Mouse (Mus musculus): ENCODE data around the gene P2ry14. TPM values are rescaled to one million over a fixed set of nuclear protein-coding genes. Genes with fewer than 3 reads are reported as not detected.
"Not testable (repeated sequence)": the region's sequence is repeated elsewhere in the genome, so short reads cannot be mapped to it uniquely, and the experiment has no call there.

Gene P2ry14
- polyA plus RNA-seq, 1 experiment from 2014 or later = 2.1 TPM

DNA sequence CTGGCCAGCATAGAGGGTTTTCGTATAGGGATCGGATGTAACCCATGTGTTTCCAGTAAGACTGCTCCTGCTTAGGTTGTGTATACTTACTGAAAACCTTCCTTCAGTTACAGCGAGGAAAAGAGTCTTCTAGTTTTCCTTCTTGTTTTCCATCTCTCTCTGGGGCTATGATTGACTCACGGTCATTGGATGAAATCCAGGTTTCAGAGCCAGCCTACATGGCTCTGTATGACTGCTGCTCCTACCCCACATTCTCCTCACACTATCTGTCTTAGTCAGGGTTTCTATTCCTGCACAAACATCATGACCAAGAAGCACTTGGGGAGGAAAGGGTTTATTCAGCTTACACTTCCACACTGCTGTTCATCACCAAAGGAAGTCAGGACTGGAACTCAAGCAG, 12.5 kb downstream of the P2ry14 start:
- WGBS = 81% methylated on average over 4 of the region's 4 CpGs
- H3K4me3 ChIP-seq = not testable (repeated sequence)

DNA sequence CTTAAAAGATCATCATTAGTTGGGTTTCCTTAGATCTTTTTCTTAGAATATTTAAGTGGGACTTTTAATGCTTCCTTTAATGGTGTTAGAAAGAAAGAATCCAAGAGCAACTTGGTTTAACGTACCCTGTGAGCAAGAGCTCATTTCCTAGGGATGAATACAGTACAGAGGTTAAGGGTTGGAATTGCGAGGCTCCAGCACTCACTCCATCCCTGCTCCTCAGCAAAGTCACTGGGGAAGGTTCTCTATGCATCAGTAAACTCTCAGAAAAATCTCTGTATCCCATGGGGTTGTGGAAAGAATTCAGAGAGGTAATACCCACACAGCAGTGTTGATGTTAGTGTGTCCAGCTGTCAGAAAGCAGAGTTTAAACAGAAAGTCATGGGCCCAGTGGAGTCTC, 13.3 kb downstream of the P2ry14 start:
- no peak overlapping the region for H3K9ac ChIP-seq
- no peak for ATAC-seq (ENCODE audit: insufficient number of reproducible peaks, low FRiP score, low TSS enrichment, low read depth)
- H3K27me3 ChIP-seq = no peaks in the 10 kb centered on the region
- no peak overlapping the region for H3K4me2 ChIP-seq
- WGBS = 58% methylated on average over 2 of the region's 2 CpGs
- no peaks in the 10 kb centered on the region for H3K36me3 ChIP-seq
- H3K9me3 ChIP-seq = no peaks in the 10 kb centered on the region
- H3K27ac ChIP-seq = no peak overlapping the region
- no peaks in the 10 kb centered on the region for H3K4me1 ChIP-seq
- no peak overlapping the region for H3K4me3 ChIP-seq

More for the DNA sequence above, 12.5 kb downstream of the P2ry14 start:
- H3K9ac ChIP-seq; H3K27ac ChIP-seq; ATAC-seq (ENCODE audit: insufficient number of reproducible peaks, low FRiP score, low TSS enrichment, low read depth); H3K4me1 ChIP-seq; H3K36me3 ChIP-seq; H3K27me3 ChIP-seq; H3K4me2 ChIP-seq; H3K9me3 ChIP-seq: not testable (repeated sequence)

DNA sequence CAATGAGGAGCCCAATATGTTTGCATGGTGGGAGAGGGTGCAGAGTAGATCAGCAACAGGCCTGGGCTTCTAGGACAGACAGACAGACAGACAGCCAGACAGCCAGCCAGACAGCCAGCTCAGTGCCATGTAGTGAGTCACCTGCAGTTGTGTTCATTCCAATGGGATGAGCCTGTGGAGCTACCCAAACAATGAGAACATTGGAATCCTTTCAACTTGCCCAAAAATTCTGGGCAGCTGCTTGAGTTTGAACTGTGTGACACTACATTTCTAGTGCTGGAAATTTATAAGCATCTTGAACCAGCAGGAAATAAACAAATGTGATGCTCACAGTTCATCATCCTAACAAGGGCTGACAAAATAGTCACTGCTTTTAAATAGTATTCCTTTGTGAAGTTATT, 13.8 kb downstream of the P2ry14 start:
- H3K27me3 ChIP-seq = no peaks in the 10 kb centered on the region
- no peak for ATAC-seq (ENCODE audit: insufficient number of reproducible peaks, low FRiP score, low TSS enrichment, low read depth)
- H3K36me3 ChIP-seq = no peaks in the 10 kb centered on the region
- H3K9ac ChIP-seq = no peak overlapping the region
- no peak overlapping the region for H3K27ac ChIP-seq
- no peaks in the 10 kb centered on the region for H3K4me1 ChIP-seq
- H3K4me2 ChIP-seq = no peak overlapping the region
- no peak overlapping the region for H3K4me3 ChIP-seq
- H3K9me3 ChIP-seq = no peaks in the 10 kb centered on the region

DNA sequence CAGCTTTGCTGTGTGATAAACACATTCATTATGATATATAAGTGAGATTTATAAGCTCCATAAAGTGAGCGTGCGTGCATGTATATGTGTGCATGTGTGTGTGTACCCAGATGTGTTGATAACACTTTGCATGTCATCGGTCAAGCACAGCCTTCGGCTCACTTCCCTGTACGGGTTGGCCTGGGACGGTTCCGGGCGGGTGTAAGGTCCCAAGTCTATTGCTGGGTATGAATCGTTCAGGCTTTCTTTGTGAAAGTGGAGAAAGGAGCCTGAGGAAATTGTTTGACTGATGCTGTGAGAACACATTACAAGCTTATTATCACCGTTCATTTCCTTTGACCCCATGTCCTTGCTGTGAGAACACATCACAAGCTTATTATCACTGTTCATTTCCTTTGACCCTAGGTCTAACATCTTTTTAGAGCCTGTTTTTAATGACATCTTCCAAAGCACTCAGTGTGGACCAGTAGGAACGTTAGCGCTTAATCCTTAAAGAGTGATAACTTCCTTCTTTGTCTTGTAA, 14.4 kb downstream of the P2ry14 start:
- 64% methylated on average over 12 of the region's 12 CpGs for WGBS
- H3K9ac ChIP-seq = no peak overlapping the region
- no peak for ATAC-seq (ENCODE audit: insufficient number of reproducible peaks, low FRiP score, low TSS enrichment, low read depth)
- no peak overlapping the region for H3K4me3 ChIP-seq
- no peaks in the 10 kb centered on the region for H3K27me3 ChIP-seq
- H3K9me3 ChIP-seq = no peaks in the 10 kb centered on the region
- H3K36me3 ChIP-seq = no peaks in the 10 kb centered on the region
- no peak overlapping the region for H3K4me2 ChIP-seq
- no peaks in the 10 kb centered on the region for H3K4me1 ChIP-seq
- H3K27ac ChIP-seq = no peak overlapping the region

DNA sequence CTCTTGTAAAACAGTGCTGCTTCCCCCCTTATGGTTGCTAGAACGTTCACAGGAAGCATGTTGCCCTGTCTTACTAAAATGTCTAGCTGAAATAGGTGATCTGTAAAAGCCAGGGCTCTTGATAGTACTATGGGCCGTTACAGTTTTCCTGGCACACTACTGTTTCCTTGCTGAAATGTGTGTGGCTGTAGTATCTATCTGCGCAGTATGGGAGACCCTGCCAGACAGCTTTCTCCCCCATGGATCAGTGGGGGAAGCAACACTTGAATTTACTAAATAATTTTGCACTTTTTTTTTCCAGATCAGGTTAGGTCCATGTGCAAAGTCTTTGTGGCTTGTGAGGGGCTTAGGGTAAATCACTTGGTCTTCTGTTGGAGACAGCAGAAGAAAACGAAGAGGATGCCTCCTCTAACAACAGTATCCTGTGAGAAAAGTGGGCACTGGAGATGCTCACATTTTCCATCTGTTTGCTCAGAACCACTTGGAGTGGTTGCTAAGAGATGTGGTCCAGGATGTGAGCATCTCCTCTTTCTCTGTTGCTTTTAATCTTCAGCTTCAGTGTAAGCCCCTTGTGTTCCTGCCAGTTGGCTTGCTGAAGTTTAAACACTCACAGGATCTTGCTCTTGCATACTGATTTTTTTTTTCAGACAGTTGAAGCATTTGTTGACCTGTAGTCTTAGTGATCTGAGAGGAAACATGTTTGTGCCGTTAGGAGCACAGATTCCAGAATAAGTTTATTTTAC, 17.3 kb downstream of the P2ry14 start:
- ATAC-seq (ENCODE audit: insufficient number of reproducible peaks, low FRiP score, low TSS enrichment, low read depth) = no peak

DNA sequence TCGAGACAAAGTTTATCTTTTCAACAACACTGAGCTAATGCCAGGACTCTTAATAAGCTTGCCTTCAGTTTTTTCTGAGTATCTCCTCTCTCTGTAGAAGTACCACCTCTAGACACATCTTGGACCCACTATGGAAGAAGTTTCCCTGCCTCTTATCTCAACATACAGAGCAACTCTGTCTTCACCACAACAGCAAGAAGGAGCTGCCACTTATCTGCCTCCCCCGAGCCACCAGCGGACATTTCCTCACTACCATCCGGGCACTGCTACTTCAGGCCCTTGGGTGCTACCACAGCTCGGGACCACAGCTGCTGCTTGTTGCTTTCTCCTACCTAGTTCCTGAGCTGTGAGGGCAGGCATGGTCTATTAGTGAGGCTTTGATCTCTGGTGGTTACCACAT, 20.2 kb downstream of the P2ry14 start:
- no peak overlapping the region for H3K27ac ChIP-seq

More for the DNA sequence above, 17.3 kb downstream of the P2ry14 start:
- Histone ChIP-seq H3K9ac (no peak overlapping the region), H3K4me3 (no peak overlapping the region), H3K27me3 (no peaks in the 10 kb centered on the region), H3K36me3 (no peaks in the 10 kb centered on the region), H3K27ac (no peak overlapping the region), H3K4me1 (no peaks in the 10 kb centered on the region), H3K9me3 (no peaks in the 10 kb centered on the region), H3K4me2 (no peak overlapping the region)
- WGBS = 69% methylated on average over 5 of the region's 5 CpGs

DNA sequence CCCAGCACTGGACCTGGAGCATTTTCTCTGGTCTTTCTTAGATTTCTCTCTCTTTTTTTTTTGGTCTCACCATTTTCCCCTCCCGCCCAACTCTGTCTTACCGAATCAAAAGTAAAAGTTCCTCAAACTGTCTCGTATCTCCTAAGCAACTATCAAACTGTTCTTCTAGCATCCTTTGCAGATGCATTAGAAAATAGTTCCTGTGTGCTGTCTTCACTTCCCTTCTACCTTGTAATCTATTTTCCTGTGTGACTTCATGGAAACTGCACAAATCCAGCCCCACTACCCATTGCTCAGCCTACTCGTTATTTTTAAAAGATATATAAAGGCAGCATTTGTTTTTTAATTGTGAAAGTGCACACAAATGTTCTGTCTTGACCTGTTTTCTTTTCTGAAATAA, 21.5 kb downstream of the P2ry14 start:
- WGBS = 79% methylated on average over 4 of the region's 4 CpGs
- Histone ChIP-seq H3K27ac (no peak overlapping the region), H3K4me3 (no peak overlapping the region), H3K27me3 (no peaks in the 10 kb centered on the region), H3K36me3 (no peaks in the 10 kb centered on the region), H3K9ac (no peak overlapping the region), H3K9me3 (no peaks in the 10 kb centered on the region), H3K4me2 (no peak overlapping the region), H3K4me1 (no peaks in the 10 kb centered on the region)
- ATAC-seq (ENCODE audit: insufficient number of reproducible peaks, low FRiP score, low TSS enrichment, low read depth) = no peak

More for the DNA sequence above, 20.2 kb downstream of the P2ry14 start:
- H3K9me3 ChIP-seq = no peaks in the 10 kb centered on the region
- H3K36me3 ChIP-seq = no peaks in the 10 kb centered on the region
- no peak overlapping the region for H3K4me3 ChIP-seq
- 76% methylated on average over 5 of the region's 5 CpGs for WGBS
- no peak overlapping the region for H3K9ac ChIP-seq
- H3K4me1 ChIP-seq = no peaks in the 10 kb centered on the region
- no peak for ATAC-seq (ENCODE audit: insufficient number of reproducible peaks, low FRiP score, low TSS enrichment, low read depth)
- H3K4me2 ChIP-seq = no peak overlapping the region
- no peaks in the 10 kb centered on the region for H3K27me3 ChIP-seq

DNA sequence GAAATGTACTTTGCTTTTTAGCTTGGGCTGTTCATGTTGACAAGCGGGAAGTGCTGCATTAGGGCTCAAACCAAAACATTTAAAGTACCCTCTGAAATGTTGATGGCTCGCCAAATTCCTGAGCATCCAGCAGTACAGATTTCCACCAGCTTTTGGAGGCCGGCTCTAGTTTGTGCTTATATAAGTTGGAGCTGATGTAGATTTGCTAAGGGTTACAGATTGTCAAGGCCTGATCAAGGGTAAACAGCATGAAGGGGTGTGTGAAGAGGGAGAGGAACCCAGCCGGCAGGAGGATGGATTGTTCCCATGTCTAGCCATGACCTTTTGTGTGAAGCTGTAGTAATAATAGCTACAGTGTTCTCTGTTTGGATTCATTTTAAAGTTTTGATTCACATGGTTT, 22.3 kb downstream of the P2ry14 start:
- H3K4me3 ChIP-seq = no peak overlapping the region
- no peak overlapping the region for H3K4me2 ChIP-seq
- ATAC-seq (ENCODE audit: insufficient number of reproducible peaks, low FRiP score, low TSS enrichment, low read depth) = no peak
- H3K9me3 ChIP-seq = no peaks in the 10 kb centered on the region
- H3K27me3 ChIP-seq = no peaks in the 10 kb centered on the region
- 59% methylated on average over 4 of the region's 4 CpGs for WGBS
- no peak overlapping the region for H3K9ac ChIP-seq
- H3K36me3 ChIP-seq = no peaks in the 10 kb centered on the region
- H3K27ac ChIP-seq = no peak overlapping the region
- no peaks in the 10 kb centered on the region for H3K4me1 ChIP-seq

DNA sequence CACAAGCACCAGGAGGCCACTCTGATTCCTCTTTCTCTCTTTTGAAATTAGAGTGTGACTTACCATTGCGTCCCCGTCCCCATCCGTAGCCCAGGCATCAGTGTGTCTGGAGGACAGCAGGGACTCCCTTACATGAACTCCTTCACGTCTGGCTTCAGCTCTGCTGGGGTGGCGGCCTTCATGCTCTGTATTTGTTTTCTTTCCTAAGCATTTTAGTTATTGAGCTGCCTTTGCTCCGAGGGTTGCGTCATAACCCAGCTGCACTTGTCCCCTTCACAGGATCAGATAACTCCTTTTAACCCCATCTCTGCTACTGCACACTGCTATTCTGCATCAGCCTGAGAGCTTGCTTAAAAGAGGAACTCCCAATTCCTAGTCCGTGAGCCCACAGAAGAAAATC, 23.0 kb downstream of the P2ry14 start:
- no peak overlapping the region for H3K4me3 ChIP-seq
- no peaks in the 10 kb centered on the region for H3K27me3 ChIP-seq
- H3K9ac ChIP-seq = no peak overlapping the region
- no peaks in the 10 kb centered on the region for H3K9me3 ChIP-seq
- no peak overlapping the region for H3K27ac ChIP-seq
- no peak overlapping the region for H3K4me2 ChIP-seq
- ATAC-seq (ENCODE audit: insufficient number of reproducible peaks, low FRiP score, low TSS enrichment, low read depth) = no peak
- WGBS = 52% methylated on average over 8 of the region's 8 CpGs
- H3K36me3 ChIP-seq = no peaks in the 10 kb centered on the region
- H3K4me1 ChIP-seq = no peaks in the 10 kb centered on the region

DNA sequence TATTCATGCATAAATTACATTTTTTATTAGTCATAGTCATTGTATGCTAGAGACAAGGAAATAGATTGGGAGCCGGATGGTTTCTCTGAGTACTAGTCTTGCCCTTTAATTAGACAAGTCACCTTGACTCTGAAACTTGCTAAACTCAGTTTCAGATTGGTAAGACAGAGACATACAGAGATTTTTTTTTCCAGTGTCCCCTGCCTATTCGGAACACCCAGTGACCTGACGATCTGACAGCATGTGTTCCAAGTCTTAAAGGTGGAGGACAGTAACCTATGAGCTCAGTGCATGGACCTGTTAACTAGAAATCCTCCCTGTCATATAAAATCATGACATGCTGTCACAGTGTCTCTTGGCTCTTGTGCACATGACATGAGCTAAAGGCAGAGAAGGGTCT, 23.9 kb downstream of the P2ry14 start:
- Histone ChIP-seq H3K27me3 (no peaks in the 10 kb centered on the region), H3K4me1 (no peaks in the 10 kb centered on the region), H3K4me2 (no peak overlapping the region), H3K4me3 (no peak overlapping the region), H3K27ac (no peak overlapping the region), H3K36me3 (no peaks in the 10 kb centered on the region), H3K9me3 (no peaks in the 10 kb centered on the region), H3K9ac (no peak overlapping the region)
- 84% methylated on average over 3 of the region's 3 CpGs for WGBS
- ATAC-seq (ENCODE audit: insufficient number of reproducible peaks, low FRiP score, low TSS enrichment, low read depth) = no peak

DNA sequence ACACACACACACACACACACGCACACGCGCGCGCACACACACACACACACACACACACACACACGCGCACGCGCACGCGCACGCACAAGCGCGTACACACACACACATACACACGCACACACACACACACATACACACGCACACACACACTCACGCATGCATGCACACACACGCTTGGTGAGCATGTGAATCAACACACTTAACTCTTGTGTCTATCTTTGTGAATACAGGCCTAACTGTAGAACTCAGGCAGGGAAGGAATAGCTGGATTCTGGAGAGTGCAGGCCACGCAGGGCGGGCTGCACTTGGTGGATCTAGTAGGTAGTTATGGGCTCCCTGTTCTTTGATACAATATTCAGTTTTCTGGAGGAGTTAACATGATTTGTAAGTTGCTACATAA, 24.7 kb downstream of the P2ry14 start:
- H3K9ac ChIP-seq = no peak overlapping the region
- no peaks in the 10 kb centered on the region for H3K9me3 ChIP-seq
- H3K4me2 ChIP-seq = no peak overlapping the region
- no peaks in the 10 kb centered on the region for H3K36me3 ChIP-seq
- no peak for ATAC-seq (ENCODE audit: insufficient number of reproducible peaks, low FRiP score, low TSS enrichment, low read depth)
- no peak overlapping the region for H3K4me3 ChIP-seq
- H3K27me3 ChIP-seq = no peaks in the 10 kb centered on the region
- 74% methylated on average over 20 of the region's 20 CpGs for WGBS
- H3K27ac ChIP-seq = no peak overlapping the region
- H3K4me1 ChIP-seq = no peaks in the 10 kb centered on the region

DNA sequence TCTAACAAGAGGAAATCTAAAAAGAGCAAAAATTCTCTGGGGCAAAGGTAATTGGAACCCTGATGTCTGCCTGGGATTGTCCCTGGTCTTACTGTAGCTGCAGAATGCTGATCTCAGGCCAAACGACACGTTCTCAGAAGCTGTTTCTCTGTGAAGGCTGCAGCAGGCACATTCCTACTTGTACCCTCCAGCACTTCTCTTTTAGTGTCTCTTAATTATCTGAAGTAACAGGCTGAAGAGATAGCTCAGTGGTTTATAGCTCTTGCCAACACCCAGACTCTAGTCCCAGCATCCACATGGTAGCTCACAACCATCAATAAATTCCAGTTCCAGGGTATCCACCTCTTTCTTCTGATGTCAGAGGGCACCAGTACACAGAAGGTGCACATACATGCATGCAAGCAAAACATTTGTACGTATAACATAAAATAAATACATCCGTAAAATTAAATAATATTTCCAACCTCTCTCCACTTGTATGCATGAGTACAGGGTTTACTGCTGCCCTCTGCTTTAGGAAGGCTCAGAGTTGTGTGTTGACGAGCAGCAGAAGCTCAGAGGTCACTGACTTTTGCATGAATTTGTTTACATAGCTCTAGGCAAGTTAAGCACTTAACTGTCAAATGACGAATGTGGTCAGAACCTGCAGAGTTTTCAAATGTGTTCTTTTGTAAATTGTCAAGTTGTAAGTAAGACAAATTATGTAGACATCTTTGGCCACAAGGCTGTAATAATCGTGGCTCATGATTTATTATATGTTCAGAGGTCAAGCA, 27.4 kb downstream of the P2ry14 start:
- Histone ChIP-seq H3K36me3 (no peaks in the 10 kb centered on the region), H3K4me2 (no peak overlapping the region), H3K27me3 (no peaks in the 10 kb centered on the region), H3K4me1 (peaks cover 3% of the 10 kb centered on the region; the same call in 1 of the 2 replicates), H3K4me3 (no peak overlapping the region), H3K27ac (no peak overlapping the region), H3K9ac (no peak overlapping the region), H3K9me3 (no peaks in the 10 kb centered on the region)
- WGBS = 41% methylated on average over 7 of the region's 7 CpGs
- no peak for ATAC-seq (ENCODE audit: insufficient number of reproducible peaks, low FRiP score, low TSS enrichment, low read depth)

All from limb, embryonic 15.5 days (tissue).